Mouse (Mus musculus) cerebellum, adult 11 months (tissue): ENCODE measurements around the gene Ankrd35.
A peak's percentile ranks its signal among the peaks of the same experiment; 100 is the strongest.
"Not testable (repeated sequence)": the region's sequence is repeated elsewhere in the genome, so short reads cannot be mapped to it uniquely, and the experiment has no call there.

Experiments
- DNase-seq: peaks from one replicate; pipeline ENCODE4 v3.0.0; 2022

Gene Ankrd35

GRCm38 (mm10) chr3:96707903-96708683 is 38.2 kb downstream of the Ankrd35 start, which contains the start of gene Nudt17:
Gene Nudt17 (minus strand): TSS chr3:96708562.
- peak; percentile 82 for DNase-seq

GRCm38 (mm10) chr3:96708684-96709064 is 38.7 kb downstream of the Ankrd35 start:
- DNase-seq: no peak

DNA sequence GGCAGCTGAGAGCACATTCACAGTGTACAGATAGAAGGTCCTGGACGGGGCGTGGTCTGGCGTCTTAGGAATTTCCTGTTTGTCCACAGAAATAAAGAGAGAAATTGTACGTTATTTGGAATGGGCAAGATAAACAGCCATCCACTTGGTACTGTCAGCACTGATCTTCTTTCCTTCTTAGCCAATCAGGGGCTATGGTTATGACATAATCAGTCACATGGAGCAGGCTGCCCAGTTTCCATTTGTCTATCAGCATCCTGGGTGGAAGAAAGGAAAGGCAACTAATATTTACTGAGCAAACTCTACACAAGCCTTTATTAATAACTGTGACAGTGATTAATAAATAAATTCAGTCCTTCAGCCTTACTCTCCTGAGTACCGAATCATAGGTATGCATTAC is 44.4 kb downstream of the Ankrd35 start:
- DNase-seq: no peak

DNA sequence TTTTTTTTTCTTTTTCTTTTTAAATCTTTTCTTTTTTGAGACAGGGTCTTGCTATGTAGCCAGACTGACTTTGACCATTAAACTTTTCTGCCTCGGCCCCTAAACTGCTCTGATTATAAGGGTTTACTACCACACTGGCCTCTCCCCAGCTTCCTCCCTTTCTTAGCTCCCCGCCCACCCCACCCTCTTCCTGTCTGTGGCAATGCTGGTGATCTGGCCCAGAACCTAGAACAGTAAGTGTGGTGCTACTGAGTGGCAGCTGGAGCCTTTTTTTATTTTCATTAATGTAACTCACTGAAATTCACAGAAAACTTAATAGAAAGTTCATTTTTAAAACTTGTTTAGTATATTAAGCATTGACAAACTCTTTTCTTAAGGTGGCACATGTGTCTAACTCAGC is 45.9 kb downstream of the Ankrd35 start:
- no peak for DNase-seq

GRCm38 (mm10) chr3:96719173-96719572 is 49.2 kb downstream of the Ankrd35 start:
- DNase-seq: peak; percentile 76

- DNase-seq: peak; percentile 95
Observed at GRCm38 (mm10) chr3:96727343-96727827, 57.5 kb downstream of the Ankrd35 start, which contains the start of the genes Polr3c and Rnf115. Gene Polr3c (minus strand): TSS chr3:96727628. Gene Rnf115 (plus strand): TSS chr3:96727664.

DNA sequence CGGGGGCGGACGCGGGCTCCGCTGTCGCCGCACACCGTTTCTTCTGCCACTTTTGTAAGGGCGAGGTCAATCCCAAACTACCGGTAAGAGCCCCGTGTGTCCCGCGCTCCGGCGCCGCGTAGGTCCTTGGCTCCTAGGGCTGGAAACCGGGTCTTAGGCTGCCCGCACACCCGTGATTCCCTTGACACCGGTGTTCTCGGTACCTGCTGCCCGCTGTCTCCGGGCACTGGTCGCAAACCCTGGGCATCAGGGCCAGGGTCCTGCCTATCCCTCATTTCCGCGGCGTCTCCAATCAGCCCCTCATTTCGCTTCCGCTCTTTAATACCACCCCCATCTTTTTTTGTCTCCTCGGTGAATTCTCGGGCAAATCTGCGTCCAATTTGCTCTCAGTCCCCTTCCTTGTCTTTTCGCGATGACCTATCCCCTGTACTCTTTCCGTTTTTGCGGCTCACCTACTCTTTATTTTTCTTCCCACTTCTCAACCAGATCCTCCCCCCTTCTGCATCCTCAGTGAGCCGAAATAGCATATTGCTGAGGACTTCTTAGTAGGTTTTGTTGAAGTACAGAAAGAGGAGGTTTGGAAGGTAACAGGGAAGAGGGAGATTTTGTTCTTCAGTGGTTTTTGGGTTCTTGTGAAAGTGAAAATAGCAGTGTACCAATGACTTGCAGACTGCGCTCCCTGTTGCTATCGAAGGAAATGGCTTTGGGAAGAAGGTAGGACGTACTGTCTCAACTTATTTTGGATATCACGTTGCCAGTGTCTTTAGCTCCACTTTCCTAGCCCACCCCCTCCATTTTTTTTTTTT is 58.1 kb downstream of the Ankrd35 start:
- no peak for DNase-seq

- DNase-seq: no peak
Observed at GRCm38 (mm10) chr3:96728634-96729402, 58.9 kb downstream of the Ankrd35 start.

GRCm38 (mm10) chr3:96729403-96729784 is 59.5 kb downstream of the Ankrd35 start:
- DNase-seq: no peak

DNA sequence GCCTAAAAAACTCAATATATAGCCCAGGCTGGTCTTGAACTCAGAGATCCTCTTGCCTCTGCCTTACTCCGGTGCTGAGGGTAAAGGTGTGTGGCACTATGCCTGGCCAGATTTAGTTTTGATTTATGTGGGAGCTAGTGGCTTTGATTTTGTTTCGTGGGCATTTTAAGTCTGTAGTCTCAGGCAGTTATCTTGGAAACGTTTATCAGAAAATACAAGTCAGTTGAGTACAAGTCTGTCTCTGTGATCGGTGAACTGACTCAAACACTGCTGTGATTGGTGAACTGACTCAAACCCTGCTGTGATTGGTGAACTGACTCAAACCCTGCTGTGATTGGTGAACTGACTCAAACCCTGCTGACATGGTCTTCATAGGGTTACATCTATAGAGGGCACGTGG is 60.9 kb downstream of the Ankrd35 start:
- DNase-seq: no peak

- no peak for DNase-seq
Observed at GRCm38 (mm10) chr3:96733984-96734383, 64.1 kb downstream of the Ankrd35 start.

DNA sequence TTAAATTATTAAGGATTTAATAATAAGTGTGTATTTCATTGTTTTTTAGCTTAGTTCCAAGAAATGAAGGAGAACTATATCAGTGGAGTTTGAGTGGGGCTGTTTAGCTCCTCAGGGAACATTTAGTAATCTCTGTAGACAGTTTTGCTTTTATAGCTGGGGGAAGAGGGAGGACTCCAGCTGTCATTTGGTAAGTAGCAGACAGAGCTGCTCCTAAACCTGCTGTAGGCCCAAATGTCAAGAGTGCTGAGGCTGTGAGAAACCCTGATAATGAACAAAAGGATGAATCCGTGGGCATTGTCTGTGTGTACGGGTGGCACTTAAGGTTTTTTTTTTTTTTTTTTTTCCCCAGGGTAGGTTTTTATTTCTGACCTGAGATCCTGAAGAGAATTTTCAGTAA is 65.3 kb downstream of the Ankrd35 start:
- DNase-seq: no peak

GRCm38 (mm10) chr3:96737013-96737740 is 67.2 kb downstream of the Ankrd35 start:
- DNase-seq: no peak

GRCm38 (mm10) chr3:96737995-96738394 is 68.1 kb downstream of the Ankrd35 start:
- no peak for DNase-seq

DNA sequence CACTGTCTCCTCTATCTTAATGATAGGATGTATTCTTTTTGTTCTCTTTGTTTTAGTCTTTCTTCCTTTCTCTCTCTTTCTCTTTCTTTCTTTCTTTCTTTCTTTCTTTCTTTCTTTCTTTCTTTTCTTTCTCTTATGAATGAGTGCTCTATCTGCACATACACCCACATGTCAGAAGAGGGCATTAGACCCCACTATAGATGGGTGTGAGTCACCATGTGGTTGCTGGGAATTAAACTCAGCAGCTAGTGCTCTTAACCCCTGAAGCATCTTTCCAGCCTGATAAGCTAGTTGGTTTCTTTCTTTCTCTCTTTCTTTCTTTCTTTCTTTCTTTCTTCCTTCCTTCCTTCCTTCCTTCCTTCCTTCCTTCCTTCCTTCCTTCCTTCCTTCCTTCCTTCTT is 70.3 kb downstream of the Ankrd35 start:
- not testable (repeated sequence) for DNase-seq
